Mouse (Mus musculus) gastrocnemius, postnatal 25 days (tissue): ENCODE measurements around the gene Foxp3. TPM values are rescaled to one million over a fixed set of nuclear protein-coding genes. Genes with fewer than 3 reads are reported as not detected.

Experiments
- DNase-seq: peaks from one replicate; pipeline ENCODE4 v3.0.0; 2022
- long read RNA-seq, 2 experiments: library from polyadenylated mRNA; stranded (forward); transcript quantifications; one replicate each; pipeline ENCODE4 v2.0.0; 2021
- total RNA-seq, 2 experiments: library from RNA; stranded (reverse); gene quantifications; 1 replicate in 1 of 2; 2 replicates in 1 of 2; pipeline ENCODE4 v1.2.3; 2021

Foxp3 gene
- under 1 TPM in 1 of 2 experiments, not detected in 1; 0.08 TPM for total RNA-seq
- long read RNA-seq, experiment 1 = 0 reads
- long read RNA-seq, experiment 2 = 0 reads

GRCm38 (mm10) chrX:7573176-7574086 lies at the start of gene Foxp3:
TSS of gene Foxp3 (plus strand) at chrX:7573644.
- DNase-seq = peak; percentile 19

- no peak for DNase-seq
Observed at GRCm38 (mm10) chrX:7524961-7525360, 48.5 kb upstream of the Foxp3 start.

DNA sequence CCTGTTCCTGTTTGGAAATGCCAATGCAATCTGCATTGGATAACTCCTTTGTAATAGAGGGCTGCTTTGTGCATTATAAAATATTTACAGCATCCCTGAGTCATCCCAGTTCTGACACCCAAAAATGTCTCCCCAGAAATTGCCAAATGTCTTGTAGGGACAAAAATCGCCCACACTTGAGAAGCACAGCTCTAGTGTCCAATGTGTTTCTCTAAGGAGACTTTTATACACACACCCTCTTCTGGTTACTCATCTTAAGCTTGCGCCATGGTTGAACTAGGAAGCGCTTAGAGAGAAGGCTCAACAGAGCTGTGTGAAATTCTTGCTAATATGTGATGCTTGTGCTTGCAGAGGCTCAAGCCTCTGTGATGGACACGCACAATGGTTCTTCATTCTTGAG lies 20.0 kb upstream of the Foxp3 start:
- no peak for DNase-seq

GRCm38 (mm10) chrX:7563076-7563475 lies 10.4 kb upstream of the Foxp3 start:
- DNase-seq = no peak

DNA sequence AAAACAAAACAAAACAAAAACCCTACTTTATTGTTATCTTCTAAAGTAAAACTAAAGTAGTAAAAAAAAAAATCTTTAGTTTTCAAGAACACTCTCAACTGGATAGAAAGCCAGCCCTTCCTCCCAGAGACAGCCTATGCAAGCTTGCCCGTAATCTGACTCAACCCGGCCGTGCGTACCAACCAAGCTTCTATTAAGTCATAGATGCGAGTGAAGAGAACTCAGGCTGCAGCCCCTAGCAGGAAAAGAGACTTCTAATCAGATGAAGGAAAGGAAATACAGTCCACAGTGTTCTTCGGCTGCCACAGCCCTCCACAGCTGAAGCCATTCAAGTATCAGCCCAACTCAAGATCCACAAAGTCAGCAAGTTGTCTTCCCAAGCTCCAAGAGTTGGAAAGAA lies 7.1 kb upstream of the Foxp3 start:
- DNase-seq = no peak

- no peak for DNase-seq
Observed at GRCm38 (mm10) chrX:7567491-7567890, 6.0 kb upstream of the Foxp3 start.

GRCm38 (mm10) chrX:7570481-7571175 lies 2.8 kb upstream of the Foxp3 start:
- DNase-seq = no peak

DNA sequence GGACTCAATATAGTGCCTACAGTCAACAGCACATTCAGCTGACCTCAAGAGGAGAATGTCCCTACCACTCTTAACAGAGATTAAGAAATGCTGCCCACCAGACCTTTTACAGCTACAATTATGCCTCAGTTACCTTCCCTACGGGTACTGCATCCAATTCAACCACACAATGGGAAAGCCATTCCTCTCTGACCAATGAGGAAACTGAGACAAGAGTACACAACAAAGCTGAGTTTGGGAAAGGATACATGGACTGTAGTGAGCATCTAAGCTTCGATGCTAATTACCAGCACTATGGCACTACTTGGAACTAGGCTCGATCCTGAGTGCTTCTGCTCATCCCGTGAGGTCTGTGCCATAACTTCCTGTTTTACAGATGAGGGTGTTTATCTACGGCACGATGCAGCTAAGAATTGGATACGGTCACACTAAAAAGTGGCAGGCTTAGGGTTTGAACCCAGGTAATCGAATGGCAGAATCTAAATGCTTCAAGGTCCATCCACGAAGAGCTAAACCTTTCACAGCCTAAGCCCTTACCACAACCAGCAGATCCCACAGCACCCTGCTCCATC lies 1.8 kb upstream of the Foxp3 start:
- no peak for DNase-seq

DNA sequence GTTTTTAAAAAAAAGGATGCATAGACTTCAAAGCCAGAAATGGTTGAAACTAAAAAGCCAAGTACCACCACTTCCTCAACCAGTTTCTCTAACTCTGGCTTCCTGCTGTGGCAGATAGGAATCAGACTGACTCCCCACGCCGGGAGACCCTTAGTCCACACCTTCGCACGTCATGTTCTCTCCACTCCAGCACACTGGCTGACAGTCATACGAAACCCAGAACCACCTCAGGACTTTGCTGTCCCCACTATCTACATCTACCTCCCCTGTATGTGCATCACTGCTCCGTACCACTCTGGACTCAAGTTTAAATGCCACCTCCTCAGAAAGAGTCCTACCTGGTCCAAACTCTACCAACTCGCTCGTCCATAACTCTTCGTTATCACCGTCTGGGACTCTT lies 978 bp upstream of the Foxp3 start:
- no peak for DNase-seq

DNA sequence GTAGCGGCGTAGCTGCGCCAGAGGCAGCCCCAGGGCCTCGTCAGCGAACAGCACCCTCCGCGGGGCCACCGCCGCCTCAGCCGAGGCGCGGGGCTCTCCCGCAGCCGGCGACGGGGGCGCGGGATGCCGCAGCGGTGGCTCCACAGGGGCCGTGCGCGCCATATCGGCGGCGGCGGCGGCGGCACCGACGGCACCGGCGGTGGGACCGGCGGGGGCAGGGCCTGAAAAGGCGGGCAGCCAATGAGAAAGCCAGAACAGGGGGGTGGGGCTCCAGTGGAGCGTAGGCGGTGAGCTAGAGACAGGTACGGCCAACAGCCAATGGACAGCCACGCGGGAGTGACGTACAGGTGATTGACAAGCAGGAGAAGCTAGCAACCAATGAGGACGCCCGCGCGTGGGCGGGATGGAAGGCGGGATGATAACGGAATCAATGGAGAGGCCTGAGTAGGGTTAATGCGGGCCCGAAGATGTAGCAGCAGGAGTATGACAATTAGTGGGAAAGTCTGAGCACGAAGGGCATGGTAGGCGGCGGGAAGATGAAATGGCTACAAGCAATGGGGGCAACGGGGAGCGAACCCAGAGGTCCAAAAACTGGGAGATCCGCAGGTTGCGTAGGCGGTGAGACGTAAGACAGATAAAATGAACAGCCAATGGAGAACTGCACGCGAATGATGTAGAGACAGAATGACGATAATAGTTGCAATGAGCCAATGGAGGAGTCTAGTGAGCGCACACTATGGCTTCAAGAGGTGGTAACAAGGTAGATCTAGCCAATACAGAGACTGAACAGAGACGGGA lies 842 bp downstream of the Foxp3 start, which contains the start of gene Ppp1r3f:
TSS of gene Ppp1r3f (minus strand) at position 197 of the 798 bp plus-strand sequence.
- DNase-seq = peak; percentile 92

GRCm38 (mm10) chrX:7574885-7575231 lies 1.4 kb downstream of the Foxp3 start:
- DNase-seq = no peak

DNA sequence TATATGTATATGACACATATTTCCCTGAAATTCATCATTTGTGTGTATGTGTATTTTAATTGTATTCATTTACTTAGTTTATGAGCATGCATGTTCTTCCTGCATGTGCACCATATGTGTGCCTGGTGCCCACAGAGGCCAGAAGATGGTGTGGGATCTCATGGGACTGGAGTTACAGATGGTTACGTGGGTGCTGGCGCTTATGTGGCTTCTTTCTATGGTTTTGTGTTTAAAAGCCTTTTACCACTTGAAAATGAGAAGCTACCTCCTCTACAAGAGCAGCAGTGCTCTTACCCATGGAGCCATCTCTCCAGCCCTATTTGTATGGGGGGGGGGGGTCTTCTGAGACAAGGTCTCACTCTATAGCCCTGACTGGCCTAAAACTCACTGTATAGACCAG lies 7.7 kb downstream of the Foxp3 start:
- no peak for DNase-seq

DNA sequence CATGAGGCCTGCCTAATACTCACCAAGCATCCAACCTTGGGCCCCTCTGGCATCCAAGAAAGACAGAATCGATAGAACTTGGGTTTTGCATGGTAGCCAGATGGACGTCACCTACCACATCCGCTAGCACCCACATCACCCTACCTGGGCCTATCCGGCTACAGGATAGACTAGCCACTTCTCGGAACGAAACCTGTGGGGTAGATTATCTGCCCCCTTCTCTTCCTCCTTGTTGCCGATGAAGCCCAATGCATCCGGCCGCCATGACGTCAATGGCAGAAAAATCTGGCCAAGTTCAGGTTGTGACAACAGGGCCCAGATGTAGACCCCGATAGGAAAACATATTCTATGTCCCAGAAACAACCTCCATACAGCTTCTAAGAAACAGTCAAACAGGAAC lies 10.4 kb downstream of the Foxp3 start:
- no peak for DNase-seq

DNA sequence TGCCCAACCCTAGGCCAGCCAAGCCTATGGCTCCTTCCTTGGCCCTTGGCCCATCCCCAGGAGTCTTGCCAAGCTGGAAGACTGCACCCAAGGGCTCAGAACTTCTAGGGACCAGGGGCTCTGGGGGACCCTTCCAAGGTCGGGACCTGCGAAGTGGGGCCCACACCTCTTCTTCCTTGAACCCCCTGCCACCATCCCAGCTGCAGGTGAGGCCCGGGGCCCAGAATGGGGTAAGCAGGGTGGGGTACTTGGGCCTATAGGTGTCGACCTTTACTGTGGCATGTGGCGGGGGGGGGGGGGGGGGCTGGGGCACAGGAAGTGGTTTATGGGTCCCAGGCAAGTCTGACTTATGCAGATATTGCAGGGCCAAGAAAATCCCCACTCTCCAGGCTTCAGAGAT lies 12.9 kb downstream of the Foxp3 start:
- no peak for DNase-seq

DNA sequence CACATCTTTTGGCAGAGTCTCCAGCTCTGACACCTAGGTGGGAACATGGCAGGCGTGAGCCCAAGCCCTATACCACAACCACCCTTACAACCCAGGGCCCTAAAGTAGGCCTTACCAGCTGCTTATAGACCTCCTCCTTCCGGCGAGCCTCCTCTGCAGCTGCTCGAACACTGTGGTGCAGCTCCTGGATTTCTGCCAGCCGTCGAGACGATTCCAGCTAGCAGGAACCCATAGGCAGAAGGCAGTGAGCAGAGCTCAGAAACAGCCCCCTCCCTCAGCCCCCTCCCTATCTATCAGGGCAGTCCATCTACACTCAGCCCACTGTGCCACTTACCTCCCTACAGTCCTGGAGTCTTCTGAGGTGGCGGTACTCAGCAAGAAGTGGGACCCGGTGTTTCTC lies 21.9 kb downstream of the Foxp3 start:
- DNase-seq = no peak

- DNase-seq = no peak
Observed at GRCm38 (mm10) chrX:7604004-7604403, 30.6 kb downstream of the Foxp3 start.

DNA sequence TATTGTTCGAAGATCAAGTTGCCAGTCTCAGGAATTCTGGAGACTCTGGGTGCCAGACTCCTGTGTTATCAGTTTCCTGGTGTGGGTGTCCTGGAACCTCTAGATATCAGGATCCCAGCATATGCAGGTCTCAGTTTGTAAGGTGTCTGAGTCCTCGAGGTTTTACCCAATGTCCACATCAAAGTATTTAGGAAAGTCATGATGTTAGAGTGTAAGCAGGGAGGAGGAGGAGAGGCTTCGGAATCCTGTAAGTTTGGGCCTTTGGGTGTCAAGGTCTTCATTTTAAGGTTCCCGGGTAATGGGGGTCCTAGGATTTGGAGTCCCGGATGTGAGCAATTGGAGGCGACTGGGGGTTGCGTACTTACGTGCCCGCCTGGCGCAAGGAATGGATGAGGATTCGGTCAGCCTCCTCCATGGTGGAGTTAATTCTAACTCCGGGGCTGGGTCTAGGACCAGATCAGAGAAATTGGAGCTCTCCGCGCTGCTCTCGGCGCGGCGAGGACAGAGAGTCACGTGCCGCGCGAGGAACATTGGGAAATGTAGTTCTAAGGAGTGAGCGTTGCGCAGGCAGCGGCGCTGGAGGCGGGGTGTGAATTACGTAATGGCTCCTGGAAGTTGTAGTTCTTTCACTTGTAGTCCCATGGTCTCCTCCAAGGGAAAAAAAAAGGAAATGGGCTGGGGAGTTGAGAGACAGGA lies 31.6 kb downstream of the Foxp3 start, which contains the start of gene Ccdc22:
TSS of gene Ccdc22 (minus strand) at position 639 of the 696 bp plus-strand sequence.
- DNase-seq = peak; percentile 79

- DNase-seq = no peak
Observed at GRCm38 (mm10) chrX:7605575-7605941, 32.1 kb downstream of the Foxp3 start.

DNA sequence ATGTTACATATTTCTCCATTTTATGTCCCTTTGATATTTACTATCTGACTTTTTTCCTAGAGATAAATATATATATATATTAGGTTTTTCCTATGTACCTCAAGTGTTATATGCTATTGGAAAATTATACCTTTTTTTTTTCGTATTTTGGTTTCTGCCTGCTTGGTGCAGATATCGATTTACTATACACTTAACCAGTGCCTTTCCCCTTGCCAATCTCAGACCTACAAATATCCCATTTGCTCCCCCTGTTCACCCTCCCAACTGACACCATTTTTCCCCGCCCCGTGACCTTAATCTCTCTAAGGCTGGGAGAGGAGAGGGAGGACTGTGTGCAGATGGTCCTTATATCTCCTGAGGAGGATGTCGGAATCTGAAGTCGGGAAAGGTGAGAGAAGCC lies 33.3 kb downstream of the Foxp3 start, which contains the start of gene Cacna1f:
TSS of gene Cacna1f (plus strand) at position 301 of the 400 bp plus-strand sequence.
- no peak for DNase-seq

- DNase-seq = no peak
Observed at GRCm38 (mm10) chrX:7610035-7610434, 36.6 kb downstream of the Foxp3 start.

DNA sequence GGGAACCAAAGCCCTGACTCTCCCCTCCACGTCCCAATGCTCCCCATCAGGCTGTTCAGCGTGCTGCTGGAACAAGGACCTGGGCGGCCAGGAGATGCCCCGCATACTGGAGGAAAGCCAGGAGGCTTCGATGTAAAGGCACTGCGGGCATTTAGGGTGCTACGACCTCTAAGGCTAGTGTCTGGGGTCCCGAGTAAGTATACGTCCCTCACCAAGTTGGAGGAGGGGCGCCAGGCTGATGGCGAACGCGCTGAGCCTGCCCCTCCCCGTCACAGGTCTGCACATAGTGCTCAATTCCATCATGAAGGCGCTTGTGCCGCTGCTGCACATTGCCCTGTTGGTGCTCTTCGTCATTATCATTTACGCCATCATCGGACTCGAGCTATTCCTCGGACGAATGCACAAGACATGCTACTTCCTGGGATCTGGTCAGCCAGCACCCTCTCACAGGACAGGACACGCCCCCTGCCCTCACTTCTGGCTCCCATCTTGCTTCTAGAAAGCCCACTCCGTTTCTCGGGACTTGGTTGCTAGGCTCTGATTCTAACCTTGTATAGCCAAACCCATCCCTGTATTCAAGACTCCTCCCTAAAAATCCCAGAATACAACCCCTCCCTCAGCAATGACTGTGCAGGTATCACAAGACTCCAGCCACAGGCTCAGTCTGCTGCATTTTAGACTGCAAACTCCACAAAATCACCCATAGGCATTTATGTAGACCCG lies 37.3 kb downstream of the Foxp3 start:
- DNase-seq = no peak
